ENCODE assay signal across 15 mouse cellular contexts in genomic region chr6:88820853-88821252, GRCm38 (mm10). TPM values are rescaled to one million over a fixed set of nuclear protein-coding genes. Genes with fewer than 3 reads are reported as not detected.
A peak's percentile ranks its signal among the peaks of the same experiment; 100 is the strongest.
DNase-seq lines count a peak whose midpoint lies in the region; ATAC-seq and TF ChIP-seq lines count a peak whose summit lies in the region.
"Had no signal": no experiment of that assay in that cellular context is flagged by ENCODE, and none has a peak within 500 bp of the region (broad histone marks: within the 10 kb centered on the region; RNA-seq: fewer than 3 reads in every experiment).

No protein-coding gene starts in this region.

- TF ChIP-seq POLR2A in heart, adult 2 months (IDR thresholded peaks at IDR 0.05; ENCODE audit: insufficient read depth, low read depth, low read length) = no peak

- ATAC-seq in liver, embryonic 16.5 days (ENCODE audit: low read depth) = peak; percentile 20; the same call in 1 of the 2 replicates
- ATAC-seq in liver, embryonic 11.5 days (replicated peaks; ENCODE audit: low FRiP score) = no peak
- ATAC-seq in heart, embryonic 16.5 days (replicated peaks; ENCODE audit: extremely low read depth, insufficient read depth, low FRiP score) = 0 out of 2 replicates have a peak, but pooled peaks have one; percentile 35
- no peak for ATAC-seq in midbrain, postnatal 0 days (ENCODE audit: low FRiP score)

- TF ChIP-seq EP300 in heart, adult 2 months (IDR thresholded peaks at IDR 0.05; ENCODE audit: insufficient read depth, low read depth, low read length) = 0 out of 2 replicates have a peak, but pooled peaks have one; percentile 37

- no peak overlapping the region for H3K9ac ChIP-seq in heart, adult 2 months (ENCODE audit: low read depth, low read length)
- H3K9ac ChIP-seq in liver, embryonic 16.5 days (ENCODE audit: low read depth, low read length) = no peak overlapping the region
- H3K9ac ChIP-seq in liver, embryonic 11.5 days (ENCODE audit: low read depth, low read length) = no peak overlapping the region
- H3K9ac ChIP-seq in heart, embryonic 16.5 days (ENCODE audit: low read length) = no peak overlapping the region
- no peak overlapping the region for H3K9ac ChIP-seq in midbrain, postnatal 0 days (replicated peaks; ENCODE audit: low read length, poor library complexity, severe bottlenecking)
- H3K9ac ChIP-seq: embryonic facial prominence, embryonic 12.5 days had no signal

- 23% methylated on average over 3 of the region's 3 CpGs for WGBS in heart, adult 2 months
- WGBS in liver, embryonic 16.5 days (ENCODE audit: insufficient replicate concordance) = 26% methylated on average over 3 of the region's 3 CpGs
- WGBS in liver, embryonic 11.5 days = 33% methylated on average over 3 of the region's 3 CpGs
- 22% methylated on average over 3 of the region's 3 CpGs for WGBS in heart, embryonic 16.5 days
- WGBS in macrophage (ENCODE audit: missing documents) = 22% methylated on average over 3 of the region's 3 CpGs
- WGBS in midbrain, postnatal 0 days = 67% methylated on average over 3 of the region's 3 CpGs

- peaks cover 11% of the 10 kb centered on the region for H3K4me1 ChIP-seq in heart, adult 2 months (ENCODE audit: control insufficient read depth, insufficient read depth, low read length)
- H3K4me1 ChIP-seq in liver, embryonic 16.5 days (ENCODE audit: control insufficient read depth, low read depth, low read length) = no peaks in the 10 kb centered on the region; the same call in 1 of the 2 replicates
- no peaks in the 10 kb centered on the region for H3K4me1 ChIP-seq in liver, embryonic 11.5 days (replicated peaks; ENCODE audit: control insufficient read depth, insufficient read depth, low read length)
- peaks cover 9% of the 10 kb centered on the region; the same call in 1 of the 2 replicates for H3K4me1 ChIP-seq in heart, embryonic 16.5 days (ENCODE audit: control insufficient read depth, insufficient read depth, low read length)
- no peaks in the 10 kb centered on the region for H3K4me1 ChIP-seq in midbrain, postnatal 0 days (ENCODE audit: insufficient read depth, low read length)

- H3K79me2 ChIP-seq in heart, adult 2 months (replicated peaks; ENCODE audit: control insufficient read depth, insufficient read depth, low read length) = no peaks in the 10 kb centered on the region
- no peaks in the 10 kb centered on the region for H3K79me2 ChIP-seq in macrophage (ENCODE audit: inconsistent target)

- no peak for DNase-seq in heart, adult 2 months
- DNase-seq in heart, postnatal 14 days = no peak
- no peak for DNase-seq in liver, embryonic 11.5 days (ENCODE audit: low spot score)
- DNase-seq in midbrain, postnatal 0 days (ENCODE audit: low spot score) = no peak
- no peak for DNase-seq in c-Kit-positive CD71-positive TER-119-positive erythroid progenitor cells, embryonic 14.5 days (ENCODE audit: low spot score)
- DNase-seq: cerebellum, postnatal 25 days; kidney, adult 9 months had no signal

- no peaks in the 10 kb centered on the region; the same call in 1 of the 2 replicates for H3K36me3 ChIP-seq in heart, adult 2 months (ENCODE audit: control insufficient read depth, insufficient read depth, low read length)
- peaks cover 15% of the 10 kb centered on the region for H3K36me3 ChIP-seq in liver, embryonic 16.5 days (ENCODE audit: control insufficient read depth, insufficient read depth)
- no peaks in the 10 kb centered on the region for H3K36me3 ChIP-seq in liver, embryonic 11.5 days (ENCODE audit: control insufficient read depth, insufficient read depth, low read length)
- H3K36me3 ChIP-seq in heart, embryonic 16.5 days (ENCODE audit: control insufficient read depth, insufficient read depth) = no peaks in the 10 kb centered on the region
- no peaks in the 10 kb centered on the region for H3K36me3 ChIP-seq in macrophage (ENCODE audit: inconsistent target)
- H3K36me3 ChIP-seq in midbrain, postnatal 0 days (ENCODE audit: insufficient read depth, low read length) = no peaks in the 10 kb centered on the region
- H3K36me3 ChIP-seq: embryonic facial prominence, embryonic 12.5 days; forebrain, embryonic 10.5 days; limb, embryonic 10.5 days had no signal

- H3K9me3 ChIP-seq in liver, embryonic 16.5 days (replicated peaks; ENCODE audit: control insufficient read depth, low read length) = no peaks in the 10 kb centered on the region
- H3K9me3 ChIP-seq in liver, embryonic 11.5 days (ENCODE audit: control insufficient read depth, low read length) = no peaks in the 10 kb centered on the region
- 0 out of 2 replicates have a peak, but pooled peaks cover 2% of the 10 kb centered on the region for H3K9me3 ChIP-seq in heart, embryonic 16.5 days (replicated peaks; ENCODE audit: control insufficient read depth, low read length)
- no peaks in the 10 kb centered on the region for H3K9me3 ChIP-seq in midbrain, postnatal 0 days (ENCODE audit: low read length)
- H3K9me3 ChIP-seq: embryonic facial prominence, embryonic 12.5 days; forebrain, embryonic 10.5 days; limb, embryonic 10.5 days had no signal

- no peaks in the 10 kb centered on the region for H3K27me3 ChIP-seq in heart, adult 2 months (ENCODE audit: control insufficient read depth, insufficient read depth, low read length)
- no peaks in the 10 kb centered on the region for H3K27me3 ChIP-seq in liver, embryonic 16.5 days (ENCODE audit: control insufficient read depth, insufficient read depth, low read depth, low read length)
- no peaks in the 10 kb centered on the region for H3K27me3 ChIP-seq in liver, embryonic 11.5 days (replicated peaks; ENCODE audit: control insufficient read depth, insufficient read depth, low read length)
- H3K27me3 ChIP-seq in heart, embryonic 16.5 days (ENCODE audit: control insufficient read depth, insufficient read depth, low read length) = no peaks in the 10 kb centered on the region
- H3K27me3 ChIP-seq in midbrain, postnatal 0 days (ENCODE audit: insufficient read depth, low read length) = no peaks in the 10 kb centered on the region
- H3K27me3 ChIP-seq: embryonic facial prominence, embryonic 12.5 days had no signal

- intact Hi-C loops in heart, adult 2 months (cut with DNase I) = loop anchor here (5.0 kb wide), 1 partner anchor 34 kb away; no protein-coding TSS in a partner anchor
- intact Hi-C loops in heart, postnatal 14 days (cut with DNase I) = no loop called here

- H3K27ac ChIP-seq in heart, adult 2 months = peak overlapping the region; percentile 44
- no peak overlapping the region; the same call in 1 of the 2 replicates for H3K27ac ChIP-seq in liver, embryonic 16.5 days (ENCODE audit: low read length)
- H3K27ac ChIP-seq in liver, embryonic 11.5 days (ENCODE audit: low read depth, low read length) = no peak overlapping the region
- no peak overlapping the region for H3K27ac ChIP-seq in heart, embryonic 16.5 days (ENCODE audit: low read length)
- peak overlapping the region; percentile 31 for H3K27ac ChIP-seq in macrophage
- no peak overlapping the region for H3K27ac ChIP-seq in midbrain, postnatal 0 days (ENCODE audit: low read depth, low read length)
- H3K27ac ChIP-seq: embryonic facial prominence, embryonic 12.5 days; forebrain, embryonic 10.5 days had no signal

- TF ChIP-seq CTCF in heart, adult 2 months (IDR thresholded peaks at IDR 0.05) = no peak
- TF ChIP-seq CTCF in midbrain, postnatal 0 days (IDR thresholded peaks at IDR 0.05) = no peak

- H3K4me2 ChIP-seq in liver, embryonic 16.5 days (ENCODE audit: low read depth, low read length) = no peak overlapping the region
- no peak overlapping the region for H3K4me2 ChIP-seq in liver, embryonic 11.5 days
- no peak overlapping the region for H3K4me2 ChIP-seq in heart, embryonic 16.5 days (ENCODE audit: low read depth, low read length)
- no peak overlapping the region for H3K4me2 ChIP-seq in midbrain, postnatal 0 days (ENCODE audit: low read depth, low read length, poor library complexity, severe bottlenecking)
- H3K4me2 ChIP-seq: embryonic facial prominence, embryonic 12.5 days had no signal

- no peak overlapping the region for H3K4me3 ChIP-seq in heart, adult 2 months
- H3K4me3 ChIP-seq in liver, embryonic 16.5 days (ENCODE audit: low read depth, low read length) = no peak overlapping the region
- H3K4me3 ChIP-seq in liver, embryonic 11.5 days (ENCODE audit: low read depth, low read length) = no peak overlapping the region
- no peak overlapping the region for H3K4me3 ChIP-seq in heart, embryonic 16.5 days (ENCODE audit: low read length)
- no peak overlapping the region for H3K4me3 ChIP-seq in macrophage (ENCODE audit: inconsistent target)
- H3K4me3 ChIP-seq in midbrain, postnatal 0 days (ENCODE audit: low read depth, low read length) = no peak overlapping the region
- H3K4me3 ChIP-seq: embryonic facial prominence, embryonic 12.5 days; forebrain, embryonic 10.5 days; limb, embryonic 10.5 days; myocyte had no signal

RNA-seq across cellular contexts. Expression of gene Abtb1, which starts 20.9 kb away (rescaled TPM):
- total RNA-seq in heart, adult 2 months (2021) = 10 to 100 TPM; 19.7 to 22.7 TPM
- 46.2 and 46.7 TPM in 2 replicates for polyA plus RNA-seq in heart, adult 2 months (2012; rRNA removed)
- 10 to 100 TPM; 23.4 to 24.3 TPM for total RNA-seq in heart, postnatal 14 days (2021)
- 61.0 and 65.2 TPM in 2 replicates for polyA plus RNA-seq in liver, embryonic 16.5 days (2015; fragmentation: Nextera tagmentation; extraction: Ambion mirVana)
- 24.9 and 26.7 TPM in 2 replicates for polyA plus RNA-seq in liver, embryonic 11.5 days (2014; fragmentation: Nextera tagmentation; extraction: Ambion mirVana)
- polyA plus RNA-seq in heart, embryonic 16.5 days (2015; fragmentation: Nextera tagmentation; extraction: Ambion mirVana) = 28.3 and 31.6 TPM in 2 replicates
- 100 to 1,000 TPM in 5 of 26 experiments, 10 to 100 TPM in 21; 19.7 to 132 (median 61.4) TPM for total RNA-seq in macrophage (2018; cell fraction: chromatin; rRNA removed)
- 10 to 100 TPM; 13.7 to 42.8 (median 24.3) TPM for total RNA-seq in macrophage (2018; cell fraction: cytosol; rRNA removed)
- total RNA-seq in macrophage (2018; cell fraction: nucleus; rRNA removed) = 10 to 100 TPM; 19.0 to 90.2 (median 43.4) TPM
- 16.1 to 46.0 TPM (median 26.7 TPM) in 3 replicates for polyA plus RNA-seq in macrophage (2018)
- total RNA-seq in midbrain, postnatal 0 days (2014; rRNA removed) = 60.2 and 65.7 TPM in 2 replicates
- 29.2 and 34.9 TPM in 2 replicates for polyA plus RNA-seq in midbrain, postnatal 0 days (2015; fragmentation: Nextera tagmentation; extraction: Ambion mirVana)

RNA-seq across cellular contexts. Expression of gene Podxl2, which starts 54.0 kb away (rescaled TPM):
- 10 to 100 TPM; 13.1 to 15.9 TPM for total RNA-seq in heart, adult 2 months (2021)
- polyA plus RNA-seq in heart, adult 2 months (2012; rRNA removed) = 20.7 and 26.2 TPM in 2 replicates
- 10 to 100 TPM; 26.7 to 27.4 TPM for total RNA-seq in heart, postnatal 14 days (2021)
- 0.51 and 1.6 TPM in 2 replicates for polyA plus RNA-seq in liver, embryonic 16.5 days (2015; fragmentation: Nextera tagmentation; extraction: Ambion mirVana)
- 9.1 and 10.7 TPM in 2 replicates for polyA plus RNA-seq in liver, embryonic 11.5 days (2014; fragmentation: Nextera tagmentation; extraction: Ambion mirVana)
- 43.7 and 45.0 TPM in 2 replicates for polyA plus RNA-seq in heart, embryonic 16.5 days (2015; fragmentation: Nextera tagmentation; extraction: Ambion mirVana)
- 1 to 10 TPM in 1 of 26 experiments, under 1 TPM in 1, not detected in 24; 0.57 to 2.8 TPM for total RNA-seq in macrophage (2018; cell fraction: chromatin; rRNA removed)
- total RNA-seq in macrophage (2018; cell fraction: cytosol; rRNA removed) = under 1 TPM in 3 of 26 experiments, not detected in 23; 0.10 to 0.32 (median 0.24) TPM
- total RNA-seq in macrophage (2018; cell fraction: nucleus; rRNA removed) = under 1 TPM in 1 of 26 experiments, not detected in 25; 0.62 TPM
- polyA plus RNA-seq in macrophage (2018) = 0.11 TPM in 1 of 3 replicates, not detected in the others
- 883 and 1,011 TPM in 2 replicates for total RNA-seq in midbrain, postnatal 0 days (2014; rRNA removed)
- 727 and 776 TPM in 2 replicates for polyA plus RNA-seq in midbrain, postnatal 0 days (2015; fragmentation: Nextera tagmentation; extraction: Ambion mirVana)
- total RNA-seq: MEL had no signal

Comparison
In these comparisons a context has a peak if more than half of its experiments do, and no peak if none do; other contexts are left out.
1. H3K27ac ChIP-seq: peak in heart, adult 2 months (single experiment) and macrophage (single experiment); none in liver, embryonic 16.5 days (single experiment), liver, embryonic 11.5 days (single experiment), heart, embryonic 16.5 days (single experiment) and midbrain, postnatal 0 days (single experiment).
2. ATAC-seq: peak in liver, embryonic 16.5 days (single experiment) and heart, embryonic 16.5 days (single experiment); none in liver, embryonic 11.5 days (single experiment) and midbrain, postnatal 0 days (single experiment).
3. RNA of gene Podxl2, which starts 54.0 kb away (polyA plus RNA-seq): 727 to 776 TPM in midbrain, postnatal 0 days; 43.7 to 45.0 TPM in heart, embryonic 16.5 days, 20.7 to 26.2 TPM in heart, adult 2 months, 9.1 to 10.7 TPM in liver, embryonic 11.5 days, 0.51 to 1.6 TPM in liver, embryonic 16.5 days and 0.11 TPM in macrophage; every median in the first group is over 10 times any median in the second.